Mouse (Mus musculus) embryonic facial prominence, embryonic 10.5 days (tissue): ENCODE measurements around the gene Cfap73. TPM values are rescaled to one million over a fixed set of nuclear protein-coding genes. Genes with fewer than 3 reads are reported as not detected.

Experiments
- DNase-seq: peaks from one replicate; pipeline ENCODE4 v3.0.0-alpha.2; 2017; ENCODE audit warnings: low spot score
- H3K27ac ChIP-seq: fragments of 300-500 bp; sonication (generic); replicated peaks from 2 replicates; pipeline ENCODE4 v1.5.1; 2016; ENCODE audit warnings: mild to moderate bottlenecking
- H3K27me3 ChIP-seq: fragments of 300-500 bp; sonication (generic); replicated peaks from 2 replicates; pipeline ENCODE4 v1.6.1; 2016; ENCODE audit warnings: low read depth, mild to moderate bottlenecking; ENCODE audit not compliant: poor library complexity, severe bottlenecking
- H3K36me3 ChIP-seq: fragments of 300-500 bp; sonication (generic); replicated peaks from 2 replicates; pipeline ENCODE4 v1.6.1; 2016; ENCODE audit warnings: mild to moderate bottlenecking, moderate library complexity
- H3K4me1 ChIP-seq: fragments of 300-500 bp; sonication (generic); 2 replicates; pipeline ENCODE4 v1.6.1; 2016
- H3K4me3 ChIP-seq: fragments of 300-500 bp; sonication (generic); 2 replicates; pipeline ENCODE4 v1.5.1; 2016; ENCODE audit warnings: mild to moderate bottlenecking, moderate library complexity
- H3K9me3 ChIP-seq: fragments of 300-500 bp; sonication (generic); 2 replicates; pipeline ENCODE4 v1.6.1; 2016; ENCODE audit warnings: mild to moderate bottlenecking
- WGBS: fragments of 180-500 bp; shearing (Covaris S2); methylation state at CpG from one replicate; pipeline ENCODE4 v1.1.7; 2016; 5-methylcytosine and 5-hydroxymethylcytosine counted together
- polyA plus RNA-seq: library from polyadenylated mRNA; unstranded; fragments of >200 nt; fragmentation: Nextera tagmentation; extraction: Ambion mirVana; gene quantifications from 2 replicates; pipeline ENCODE4 v1.2.1, GENCODE M21; 2016

Cfap73 gene
- polyA plus RNA-seq, 1 experiment from 2014 or later: 0.27 TPM

- H3K27me3 ChIP-seq: peaks cover 17% of the 10 kb centered on the region
- H3K9me3 ChIP-seq: no peaks in the 10 kb centered on the region
- H3K27ac ChIP-seq: no peak overlapping the region
- DNase-seq: no peak
- H3K4me3 ChIP-seq: no peak overlapping the region
- H3K36me3 ChIP-seq: no peaks in the 10 kb centered on the region
- WGBS: 87% methylated on average over 12 of the region's 12 CpGs
- H3K4me1 ChIP-seq: peaks cover 2% of the 10 kb centered on the region; the same call in 1 of the 2 replicates
Observed at GRCm38 (mm10) chr5:120656281-120656751, 22.3 kb upstream of the Cfap73 start.

GRCm38 (mm10) chr5:120653873-120654272 lies 19.8 kb upstream of the Cfap73 start:
- 86% methylated on average over 2 of the region's 2 CpGs for WGBS
- H3K27ac ChIP-seq: no peak overlapping the region
- no peak for DNase-seq
- H3K9me3 ChIP-seq: no peaks in the 10 kb centered on the region
- H3K4me1 ChIP-seq: peaks cover 12% of the 10 kb centered on the region
- H3K4me3 ChIP-seq: no peak overlapping the region
- H3K27me3 ChIP-seq: peaks cover 42% of the 10 kb centered on the region
- H3K36me3 ChIP-seq: no peaks in the 10 kb centered on the region

- DNase-seq: no peak
- H3K9me3 ChIP-seq: no peaks in the 10 kb centered on the region
- no peak overlapping the region for H3K27ac ChIP-seq
- H3K4me3 ChIP-seq: no peak overlapping the region
- H3K27me3 ChIP-seq: peaks cover 49% of the 10 kb centered on the region
- peaks cover 17% of the 10 kb centered on the region for H3K4me1 ChIP-seq
- H3K36me3 ChIP-seq: no peaks in the 10 kb centered on the region
- 82% methylated on average over 28 of the region's 28 CpGs for WGBS
Observed at GRCm38 (mm10) chr5:120652915-120653701, 19.1 kb upstream of the Cfap73 start.

GRCm38 (mm10) chr5:120651230-120651629 lies 17.2 kb upstream of the Cfap73 start:
- peaks cover 68% of the 10 kb centered on the region for H3K27me3 ChIP-seq

GRCm38 (mm10) chr5:120649938-120650337 lies 15.9 kb upstream of the Cfap73 start:
- WGBS: 17% methylated on average over 13 of the region's 13 CpGs
- DNase-seq: no peak
- Histone ChIP-seq H3K36me3 (no peaks in the 10 kb centered on the region), H3K4me3 (no peak overlapping the region), H3K27ac (no peak overlapping the region), H3K27me3 (peaks cover 73% of the 10 kb centered on the region), H3K4me1 (peaks cover 17% of the 10 kb centered on the region), H3K9me3 (no peaks in the 10 kb centered on the region)

More at GRCm38 (mm10) chr5:120651230-120651629, 17.2 kb upstream of the Cfap73 start:
- no peak overlapping the region for H3K4me3 ChIP-seq
- H3K36me3 ChIP-seq: no peaks in the 10 kb centered on the region
- WGBS: 76% methylated on average over 5 of the region's 5 CpGs
- no peak for DNase-seq
- H3K9me3 ChIP-seq: no peaks in the 10 kb centered on the region
- H3K4me1 ChIP-seq: peaks cover 17% of the 10 kb centered on the region
- no peak overlapping the region for H3K27ac ChIP-seq

- peak overlapping the region; percentile 45 for H3K4me3 ChIP-seq
- DNase-seq: no peak
- no peak overlapping the region for H3K27ac ChIP-seq
- no peaks in the 10 kb centered on the region for H3K36me3 ChIP-seq
- peaks cover 17% of the 10 kb centered on the region for H3K4me1 ChIP-seq
- peaks cover 73% of the 10 kb centered on the region for H3K27me3 ChIP-seq
- WGBS: 5% methylated on average over 21 of the region's 21 CpGs
- no peaks in the 10 kb centered on the region for H3K9me3 ChIP-seq
Observed at GRCm38 (mm10) chr5:120649374-120649933, 15.4 kb upstream of the Cfap73 start.

GRCm38 (mm10) chr5:120648569-120649373 lies 14.7 kb upstream of the Cfap73 start, which contains the start of gene Rasal1:
Gene Rasal1, plus strand, starts transcription at chr5:120648812.
- DNase-seq: peak; percentile 66
- Histone ChIP-seq H3K4me1 (peaks cover 17% of the 10 kb centered on the region), H3K9me3 (no peaks in the 10 kb centered on the region), H3K27ac (no peak within 1 kb of the TSS), H3K27me3 (peaks cover 73% of the 10 kb centered on the region), H3K4me3 (peak within 1 kb of the TSS; percentile 45), H3K36me3 (no peaks in the 10 kb centered on the region)
- WGBS: 1% methylated on average over 53 of the region's 53 CpGs

- DNase-seq: no peak
- peaks cover 67% of the 10 kb centered on the region for H3K27me3 ChIP-seq
- WGBS: 46% methylated on average over 12 of the region's 12 CpGs
Observed at GRCm38 (mm10) chr5:120647814-120648491, 13.9 kb upstream of the Cfap73 start.

GRCm38 (mm10) chr5:120647361-120647760 lies 13.3 kb upstream of the Cfap73 start:
- Histone ChIP-seq H3K9me3 (no peaks in the 10 kb centered on the region), H3K4me1 (peaks cover 17% of the 10 kb centered on the region), H3K27me3 (peaks cover 61% of the 10 kb centered on the region), H3K4me3 (no peak overlapping the region), H3K27ac (no peak overlapping the region), H3K36me3 (no peaks in the 10 kb centered on the region)
- DNase-seq: no peak
- WGBS: 75% methylated on average over 4 of the region's 4 CpGs

More at GRCm38 (mm10) chr5:120647814-120648491, 13.9 kb upstream of the Cfap73 start:
- Histone ChIP-seq H3K36me3 (no peaks in the 10 kb centered on the region), H3K4me1 (peaks cover 17% of the 10 kb centered on the region), H3K27ac (no peak overlapping the region), H3K4me3 (peak overlapping the region; percentile 45), H3K9me3 (no peaks in the 10 kb centered on the region)

GRCm38 (mm10) chr5:120645851-120646250 lies 11.8 kb upstream of the Cfap73 start:
- Histone ChIP-seq H3K4me1 (peaks cover 14% of the 10 kb centered on the region), H3K36me3 (no peaks in the 10 kb centered on the region), H3K27me3 (peaks cover 51% of the 10 kb centered on the region), H3K27ac (no peak overlapping the region), H3K9me3 (no peaks in the 10 kb centered on the region), H3K4me3 (no peak overlapping the region)
- 63% methylated on average over 6 of the region's 6 CpGs for WGBS
- DNase-seq: no peak

GRCm38 (mm10) chr5:120644227-120644626 lies 10.2 kb upstream of the Cfap73 start:
- no peaks in the 10 kb centered on the region for H3K36me3 ChIP-seq
- peaks cover 9% of the 10 kb centered on the region for H3K4me1 ChIP-seq
- peaks cover 35% of the 10 kb centered on the region for H3K27me3 ChIP-seq
- WGBS: 85% methylated on average over 3 of the region's 3 CpGs
- no peaks in the 10 kb centered on the region for H3K9me3 ChIP-seq
- no peak overlapping the region for H3K27ac ChIP-seq
- no peak overlapping the region for H3K4me3 ChIP-seq
- no peak for DNase-seq
